Mouse (Mus musculus): Measurements from ENCODE around the gene Rap2b. TPM values are rescaled to one million over a fixed set of nuclear protein-coding genes. Genes with fewer than 3 reads are reported as not detected.

The Rap2b gene
- total and polyA plus RNA-seq, 2 experiments from 2014 or later, result 9.9 to 14.8 TPM

- no peak overlapping the region for H3K4me3 ChIP-seq (ENCODE audit: low read length)
- no peaks in the 10 kb centered on the region for H3K4me1 ChIP-seq (ENCODE audit: insufficient read depth, low read length)
- H3K36me3 ChIP-seq (ENCODE audit: insufficient read depth, low read length), result no peaks in the 10 kb centered on the region
- no peaks in the 10 kb centered on the region for H3K27me3 ChIP-seq (ENCODE audit: insufficient read depth, low read length)
- TF ChIP-seq CTCF (IDR thresholded peaks at IDR 0.05; ENCODE audit: low read depth), result no peak
- no peak overlapping the region for H3K9ac ChIP-seq (replicated peaks; ENCODE audit: low read length)
- WGBS, result 25% methylated on average over 2 of the region's 2 CpGs
- H3K4me2 ChIP-seq (ENCODE audit: low read depth, low read length), result no peak overlapping the region
- no peaks in the 10 kb centered on the region for H3K9me3 ChIP-seq (ENCODE audit: low read length)
- H3K27ac ChIP-seq, result no peak overlapping the region
- DNase-seq (ENCODE audit: low spot score) (no peak), ATAC-seq (no peak)
These were observed 35.3 kb downstream of the Rap2b start for GRCm38 (mm10) chr3:61396728-61397127.

- no peak for TF ChIP-seq CTCF (IDR thresholded peaks at IDR 0.05; ENCODE audit: low read depth)
- DNase-seq (ENCODE audit: low spot score), result no peak
These were observed 39.5 kb downstream of the Rap2b start for GRCm38 (mm10) chr3:61400823-61401387.

GRCm38 (mm10) chr3:61406921-61407320 is 45.5 kb downstream of the Rap2b start:
- no peak for DNase-seq (ENCODE audit: low spot score)
- no peaks in the 10 kb centered on the region for H3K9me3 ChIP-seq (ENCODE audit: low read length)
- H3K27me3 ChIP-seq (ENCODE audit: insufficient read depth, low read length), result no peaks in the 10 kb centered on the region
- H3K9ac ChIP-seq (replicated peaks; ENCODE audit: low read length), result no peak overlapping the region
- no peaks in the 10 kb centered on the region for H3K4me1 ChIP-seq (ENCODE audit: insufficient read depth, low read length)
- H3K4me2 ChIP-seq (ENCODE audit: low read depth, low read length), result no peak overlapping the region
- TF ChIP-seq CTCF (IDR thresholded peaks at IDR 0.05; ENCODE audit: low read depth), result no peak
- H3K36me3 ChIP-seq (ENCODE audit: insufficient read depth, low read length), result no peaks in the 10 kb centered on the region
- no peak overlapping the region for H3K27ac ChIP-seq
- no peak for ATAC-seq
- 77% methylated on average over 4 of the region's 4 CpGs for WGBS
- H3K4me3 ChIP-seq (ENCODE audit: low read length), result no peak overlapping the region

More at GRCm38 (mm10) chr3:61400823-61401387, 39.5 kb downstream of the Rap2b start:
- no peak overlapping the region for H3K4me3 ChIP-seq (ENCODE audit: low read length)
- H3K9ac ChIP-seq (replicated peaks; ENCODE audit: low read length), result no peak overlapping the region
- H3K27ac ChIP-seq, result no peak overlapping the region
- no peaks in the 10 kb centered on the region for H3K36me3 ChIP-seq (ENCODE audit: insufficient read depth, low read length)
- H3K9me3 ChIP-seq (ENCODE audit: low read length), result no peaks in the 10 kb centered on the region
- no peaks in the 10 kb centered on the region for H3K4me1 ChIP-seq (ENCODE audit: insufficient read depth, low read length)
- no peak overlapping the region for H3K4me2 ChIP-seq (ENCODE audit: low read depth, low read length)
- no peaks in the 10 kb centered on the region for H3K27me3 ChIP-seq (ENCODE audit: insufficient read depth, low read length)
- no peak for ATAC-seq
- WGBS, result 89% methylated on average over 1 of the region's 1 CpGs

GRCm38 (mm10) chr3:61409683-61410082 is 48.2 kb downstream of the Rap2b start:
- DNase-seq (ENCODE audit: low spot score) (no peak), ATAC-seq (no peak)
- no peak overlapping the region for H3K4me2 ChIP-seq (ENCODE audit: low read depth, low read length)
- TF ChIP-seq CTCF (IDR thresholded peaks at IDR 0.05; ENCODE audit: low read depth), result no peak
- H3K9ac ChIP-seq (replicated peaks; ENCODE audit: low read length), result no peak overlapping the region
- no peak overlapping the region for H3K27ac ChIP-seq
- no peaks in the 10 kb centered on the region for H3K9me3 ChIP-seq (ENCODE audit: low read length)
- H3K36me3 ChIP-seq (ENCODE audit: insufficient read depth, low read length), result no peaks in the 10 kb centered on the region
- H3K4me3 ChIP-seq (ENCODE audit: low read length), result no peak overlapping the region
- H3K4me1 ChIP-seq (ENCODE audit: insufficient read depth, low read length), result no peaks in the 10 kb centered on the region
- 88% methylated on average over 6 of the region's 6 CpGs for WGBS
- H3K27me3 ChIP-seq (ENCODE audit: insufficient read depth, low read length), result no peaks in the 10 kb centered on the region

- DNase-seq (ENCODE audit: low spot score), result no peak
- no peak overlapping the region for H3K4me2 ChIP-seq (ENCODE audit: low read depth, low read length)
- WGBS, result 39% methylated on average over 1 of the region's 1 CpGs
- H3K36me3 ChIP-seq (ENCODE audit: insufficient read depth, low read length), result no peaks in the 10 kb centered on the region
- no peaks in the 10 kb centered on the region for H3K27me3 ChIP-seq (ENCODE audit: insufficient read depth, low read length)
- no peaks in the 10 kb centered on the region for H3K4me1 ChIP-seq (ENCODE audit: insufficient read depth, low read length)
- H3K9ac ChIP-seq (replicated peaks; ENCODE audit: low read length), result no peak overlapping the region
- no peak overlapping the region for H3K4me3 ChIP-seq (ENCODE audit: low read length)
- peak; percentile 43; the same call in 1 of the 2 replicates for ATAC-seq
- H3K27ac ChIP-seq, result no peak overlapping the region
- no peak for TF ChIP-seq CTCF (IDR thresholded peaks at IDR 0.05; ENCODE audit: low read depth)
- no peaks in the 10 kb centered on the region for H3K9me3 ChIP-seq (ENCODE audit: low read length)
These were observed 54.4 kb downstream of the Rap2b start for GRCm38 (mm10) chr3:61415883-61416282.

Other genes starting within 250 kb of the Rap2b start
- gene B430305J03Rik, start 4.3 kb downstream of the Rap2b start, total RNA-seq (2014; rRNA removed), result 2.0 and 3.0 TPM in 2 replicates
- not detected in 2 replicates for gene B430305J03Rik, start 4.3 kb downstream of the Rap2b start, polyA plus RNA-seq (2015; fragmentation: Nextera tagmentation; extraction: Ambion mirVana)

All from hindbrain, postnatal 0 days (tissue).